Mouse (Mus musculus) spleen, adult 12 weeks (tissue): ENCODE results near the gene Setd3.

Experiments
- DNase-seq: peaks from one replicate; pipeline ENCODE4 v3.0.0; 2022; ENCODE audit warnings: low spot score

Setd3 gene

GRCm38 (mm10) chr12:108203895-108204294 is 24.8 kb upstream of the Setd3 start:
- no peak for DNase-seq

DNA sequence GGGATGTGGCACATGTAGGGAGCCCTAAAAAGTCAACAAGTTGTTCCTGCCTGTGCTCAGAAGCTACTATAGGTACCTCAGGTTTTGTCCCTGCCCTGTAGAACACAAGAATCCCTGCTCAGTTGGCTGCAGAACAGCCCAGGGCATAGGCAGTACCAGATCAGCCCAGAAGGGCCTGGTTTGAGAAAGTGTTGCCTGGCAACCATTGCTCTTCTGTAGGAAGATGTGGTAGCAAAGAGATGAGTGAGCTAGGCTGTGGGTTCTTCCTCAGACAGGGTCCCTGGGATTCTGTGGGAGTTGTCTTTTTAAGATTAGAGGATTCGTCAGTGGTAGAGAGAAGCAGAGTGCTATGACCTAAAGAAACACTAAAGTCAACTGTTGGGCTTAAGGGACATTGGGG is 21.0 kb upstream of the Setd3 start:
- no peak for DNase-seq

DNA sequence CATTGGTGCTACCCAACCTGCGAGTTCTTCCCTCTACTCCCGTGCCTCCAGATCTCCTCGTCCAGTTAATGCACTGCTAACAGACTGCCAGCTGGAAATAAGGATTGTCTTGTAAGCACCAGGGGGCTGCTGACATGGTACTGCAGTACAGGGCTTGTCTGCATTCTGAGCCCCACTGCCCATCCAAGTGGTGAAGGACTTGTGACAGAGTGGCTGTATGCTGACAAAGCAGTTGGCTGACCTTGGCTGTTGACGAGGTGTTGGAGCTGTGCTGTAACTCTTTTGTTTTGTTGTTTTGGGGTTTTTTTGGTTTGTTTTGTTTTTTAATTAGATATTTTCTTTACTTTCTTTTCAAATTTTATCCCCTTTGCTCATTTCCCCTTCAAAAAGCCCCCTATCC is 19.3 kb upstream of the Setd3 start:
- no peak for DNase-seq

DNA sequence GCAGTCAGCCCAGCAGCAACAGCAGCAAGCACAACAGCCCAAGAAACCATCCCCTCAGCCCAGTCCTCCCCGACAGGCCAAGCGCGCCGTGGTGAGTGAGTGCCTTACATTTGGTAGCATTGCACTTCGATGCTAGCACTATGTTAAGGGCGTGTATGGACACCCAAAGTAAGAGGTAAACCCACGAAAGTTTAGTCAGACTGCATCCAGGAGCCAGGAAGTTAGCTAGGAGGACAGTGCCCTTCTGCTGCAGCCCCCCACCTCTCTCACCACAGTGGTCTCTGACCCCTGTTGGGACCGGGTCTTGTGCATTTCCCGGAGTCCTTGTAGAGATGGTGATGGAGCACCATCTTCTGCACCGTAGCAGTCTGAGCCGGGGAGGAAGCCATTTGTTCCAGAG is 16.6 kb upstream of the Setd3 start:
- DNase-seq = no peak

- no peak for DNase-seq
Observed at GRCm38 (mm10) chr12:108193878-108194277, 14.8 kb upstream of the Setd3 start.

DNA sequence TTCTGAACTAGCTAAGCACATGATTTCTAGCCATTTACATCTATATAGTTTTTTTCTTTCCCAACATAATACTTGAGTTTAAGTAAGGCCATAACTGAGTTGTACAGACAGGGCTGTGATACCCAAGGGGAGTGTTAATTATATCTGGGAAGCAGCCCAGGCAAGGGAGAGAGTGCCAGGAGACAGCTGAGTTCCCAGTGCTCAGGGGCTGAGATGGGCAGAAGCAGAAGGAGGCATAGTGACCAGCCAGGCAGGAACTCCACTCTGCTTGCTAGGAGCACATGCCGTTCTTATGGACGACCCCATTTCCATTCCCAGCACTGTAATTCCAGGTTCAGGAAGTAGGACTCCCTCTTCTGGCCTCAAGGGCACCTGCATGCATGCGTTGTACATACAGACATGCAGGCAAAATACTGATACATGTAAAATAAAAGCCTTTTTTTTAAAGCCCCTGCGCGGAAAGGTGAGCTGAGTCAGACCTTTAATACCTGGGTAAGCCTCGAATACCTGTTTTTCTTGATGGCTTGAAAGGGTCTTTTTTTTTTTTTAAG is 8.5 kb upstream of the Setd3 start:
- no peak for DNase-seq

DNA sequence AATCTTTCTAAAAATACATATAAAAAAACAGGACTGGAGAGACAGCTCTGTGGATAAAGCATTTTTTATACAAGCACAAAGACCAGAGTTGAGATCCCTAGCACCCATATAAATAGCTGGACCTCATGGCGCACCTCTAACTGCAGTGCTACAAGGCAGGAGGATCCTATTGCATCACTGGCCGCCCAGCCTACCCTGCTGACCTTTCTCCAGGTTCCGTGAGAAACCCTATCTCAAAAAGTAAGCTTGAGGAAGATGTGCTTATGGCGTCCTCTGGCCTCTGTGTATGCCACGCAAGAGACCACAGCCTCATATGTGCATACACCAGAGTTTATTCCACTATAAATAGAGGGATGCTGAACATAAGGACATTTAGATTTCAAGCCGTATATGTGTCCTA is 2.6 kb upstream of the Setd3 start:
- no peak for DNase-seq

DNA sequence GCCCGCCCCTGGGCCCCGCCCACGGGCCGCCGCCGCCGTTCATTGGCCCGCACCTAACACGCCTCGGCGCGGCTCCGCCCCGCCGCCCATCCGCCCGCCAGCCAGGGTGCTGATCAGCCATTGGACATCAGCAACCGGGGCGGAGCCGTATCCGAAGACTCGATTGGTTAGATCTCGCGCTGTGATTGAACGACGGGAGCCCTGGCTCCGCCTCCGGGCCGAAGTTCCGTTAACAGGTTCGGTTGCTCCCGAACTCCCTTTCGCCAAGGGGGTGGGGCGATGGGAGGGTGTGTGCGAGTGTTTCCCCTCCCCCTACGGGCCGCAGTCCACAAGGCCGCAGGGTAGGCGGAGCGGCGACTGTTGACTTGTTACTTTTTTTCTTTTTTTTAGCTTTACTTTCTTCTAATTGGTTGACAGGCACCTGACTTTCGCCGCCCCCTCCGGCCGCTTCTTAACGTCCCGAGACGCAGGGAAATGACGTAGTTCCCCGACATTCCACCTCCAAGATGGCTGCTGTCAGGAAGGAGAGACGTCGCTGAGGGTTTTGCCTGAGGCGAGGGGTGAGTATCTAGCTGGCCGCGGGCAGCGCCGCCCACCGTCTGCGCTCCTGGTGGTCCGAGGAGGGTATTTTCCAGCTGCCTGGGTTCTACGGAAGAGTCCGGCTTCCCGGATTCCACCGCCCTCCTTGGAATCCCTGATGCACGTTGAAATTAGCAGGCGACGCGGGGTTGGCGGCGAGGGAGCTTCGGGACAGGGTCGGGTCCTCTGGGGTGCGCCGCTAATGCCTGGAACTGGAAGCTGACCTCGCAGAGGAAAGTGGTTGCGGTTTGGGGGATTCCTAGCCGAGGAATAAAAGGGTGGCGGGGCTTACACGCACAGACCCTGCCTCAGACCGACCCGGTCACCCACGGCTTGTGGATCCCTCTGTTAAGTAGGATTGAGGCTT is 480 bp upstream of the Setd3 start, which contains the start of gene Ccnk:
TSS of gene Ccnk (plus strand) at position 259 of the 946 bp plus-strand sequence.
- peak; percentile 98 for DNase-seq

- DNase-seq = peak; percentile 67
Observed at GRCm38 (mm10) chr12:108178331-108179245, 526 bp downstream of the Setd3 start.

DNA sequence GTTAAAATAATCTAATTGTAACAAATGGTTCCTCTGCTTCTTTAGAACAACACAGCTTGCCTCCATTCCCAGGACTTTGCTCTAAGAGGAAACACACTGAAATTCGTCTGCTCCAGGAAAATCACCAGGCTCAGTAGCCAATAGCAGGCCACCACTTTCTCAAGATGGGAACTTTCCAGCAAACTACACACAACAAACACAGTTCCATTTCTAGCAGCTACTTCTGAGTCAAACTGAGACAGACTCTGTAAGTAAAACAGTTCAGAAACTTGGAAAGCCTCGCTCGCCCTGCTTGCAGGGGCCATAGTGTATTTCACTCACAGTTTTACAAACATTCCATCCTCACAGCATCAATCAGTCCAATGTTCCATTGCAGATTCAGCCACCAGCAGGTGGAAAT is 2.7 kb downstream of the Setd3 start:
- DNase-seq = no peak

DNA sequence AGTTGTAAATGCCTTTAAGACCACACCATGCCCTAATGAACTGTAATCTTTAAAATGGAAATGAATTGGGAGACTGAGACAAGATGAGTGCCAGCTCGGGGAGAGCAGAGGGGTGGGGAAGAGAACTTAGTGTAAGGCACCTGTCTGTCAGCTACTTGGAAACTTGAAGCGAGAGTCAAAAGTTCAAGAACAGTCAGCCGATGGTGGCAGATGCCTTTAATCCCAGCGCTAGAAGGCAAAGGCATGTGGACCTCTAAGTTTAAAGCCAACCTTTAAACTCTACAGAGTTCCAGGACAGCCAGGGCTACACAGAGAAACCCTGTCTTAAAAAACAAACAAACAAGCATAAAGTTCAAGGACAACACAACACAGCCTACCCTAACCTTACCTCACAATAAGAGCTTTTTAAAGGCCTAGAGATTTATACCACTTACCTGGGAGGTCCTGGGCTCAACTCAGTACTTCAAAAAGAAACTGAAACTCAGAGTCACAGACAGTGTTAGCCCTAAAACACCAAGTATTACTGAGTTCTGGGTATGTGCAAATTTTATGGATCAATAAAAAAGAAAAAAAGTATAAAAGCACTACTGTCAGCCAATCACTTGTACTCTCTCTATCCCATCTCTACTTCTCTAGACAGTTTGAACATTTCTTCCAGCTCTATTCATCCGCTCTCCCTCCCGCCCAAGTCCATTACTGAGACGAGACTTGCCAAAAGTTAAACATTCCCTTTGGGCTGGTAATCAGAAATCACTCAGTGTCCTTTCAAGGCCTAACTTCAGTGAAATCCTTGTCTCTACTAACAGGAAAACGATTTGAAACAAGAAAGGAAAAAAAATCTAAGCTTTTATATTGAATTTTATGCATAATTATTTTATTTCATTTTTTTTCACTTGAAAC is 4.3 kb downstream of the Setd3 start:
- DNase-seq = no peak

DNA sequence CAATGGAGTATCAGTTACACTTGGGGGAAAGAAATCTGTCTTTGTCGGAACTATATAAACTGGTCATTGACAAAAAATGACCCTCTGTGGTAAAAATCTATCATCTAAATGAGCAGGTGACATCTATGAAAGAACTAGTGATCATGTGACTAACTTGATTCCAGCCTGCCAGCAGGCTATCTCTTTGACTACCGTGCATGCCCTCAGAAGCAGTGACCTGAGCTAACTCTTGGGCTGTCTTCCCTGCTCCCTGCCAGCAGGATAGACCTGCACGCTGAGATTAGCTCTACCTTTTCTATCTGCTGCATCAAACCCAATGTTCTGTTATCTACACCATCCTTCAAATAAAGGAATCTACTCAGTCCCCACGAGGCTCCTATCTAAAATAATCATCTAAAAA is 6.5 kb downstream of the Setd3 start:
- DNase-seq = no peak

DNA sequence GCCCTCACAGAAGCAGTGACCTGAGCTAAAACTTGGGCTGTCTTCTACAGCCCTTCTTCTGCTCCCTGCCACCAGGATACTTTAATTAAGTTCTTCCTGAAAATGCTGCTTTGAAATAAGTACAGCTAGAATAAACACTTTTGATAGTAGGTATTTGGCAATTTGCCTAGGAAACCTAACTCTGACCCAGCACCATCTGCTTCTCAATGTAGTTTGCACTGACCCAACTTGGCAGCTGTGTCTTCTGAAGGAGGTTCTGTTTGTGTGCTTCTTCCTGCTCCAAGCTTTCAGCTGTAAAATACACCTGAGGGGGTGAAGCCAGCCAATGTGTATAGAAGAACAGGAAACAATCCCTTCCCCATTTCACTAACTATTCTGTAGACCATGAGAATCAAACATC is 7.8 kb downstream of the Setd3 start:
- DNase-seq = no peak

- DNase-seq = no peak
Observed at GRCm38 (mm10) chr12:108170467-108170866, 8.6 kb downstream of the Setd3 start.

GRCm38 (mm10) chr12:108168909-108169308 is 10.2 kb downstream of the Setd3 start:
- DNase-seq = no peak

DNA sequence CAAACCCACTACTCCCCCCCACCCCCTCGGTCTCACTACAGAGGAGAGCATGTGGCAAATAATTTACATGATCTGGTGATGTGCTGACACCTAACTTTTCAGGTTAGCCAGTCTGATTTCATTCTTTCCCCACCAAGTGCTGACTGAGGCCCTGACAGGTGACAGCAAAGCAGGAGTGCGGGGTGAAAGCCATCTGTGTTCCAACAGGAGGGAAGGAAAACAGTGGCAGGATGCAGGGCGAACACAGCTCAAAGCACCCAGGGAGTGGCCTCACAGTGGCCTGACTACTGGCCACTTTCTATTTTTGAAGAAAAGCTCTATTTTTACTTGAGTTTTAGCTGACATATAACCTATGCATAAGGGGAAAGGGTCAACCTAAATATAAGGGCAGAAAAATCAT is 15.4 kb downstream of the Setd3 start:
- DNase-seq = no peak

- DNase-seq = no peak
Observed at GRCm38 (mm10) chr12:108162036-108162435, 17.1 kb downstream of the Setd3 start.

- DNase-seq = no peak
Observed at GRCm38 (mm10) chr12:108159863-108160262, 19.3 kb downstream of the Setd3 start.

- no peak for DNase-seq
Observed at GRCm38 (mm10) chr12:108152743-108153142, 26.4 kb downstream of the Setd3 start.

- no peak for DNase-seq
Observed at GRCm38 (mm10) chr12:108149764-108150163, 29.4 kb downstream of the Setd3 start.

GRCm38 (mm10) chr12:108145198-108145597 is 33.9 kb downstream of the Setd3 start:
- DNase-seq = no peak
